Mouse (Mus musculus): ENCODE measurements around the gene Coro1a. TPM values are rescaled to one million over a fixed set of nuclear protein-coding genes. Genes with fewer than 3 reads are reported as not detected.

The Coro1a gene
- polyA plus RNA-seq, 1 experiment from 2014 or later = 55.5 TPM

GRCm38 (mm10) chr7:126701559-126702357, 5.8 kb downstream of the Coro1a start:
- peak overlapping the region; percentile 38 for H3K4me2 ChIP-seq (ENCODE audit: low read depth, low read length)
- ATAC-seq (ENCODE audit: insufficient read depth, low FRiP score) = no peak
- H3K4me1 ChIP-seq (ENCODE audit: control insufficient read depth, insufficient read depth, low read length) = peaks cover 20% of the 10 kb centered on the region
- H3K9me3 ChIP-seq (replicated peaks; ENCODE audit: control insufficient read depth, low read length) = no peaks in the 10 kb centered on the region
- WGBS = 54% methylated on average over 24 of the region's 24 CpGs
- H3K27ac ChIP-seq (ENCODE audit: low read length) = peak overlapping the region; percentile 15; the same call in 1 of the 2 replicates
- H3K9ac ChIP-seq (ENCODE audit: low read length) = peak overlapping the region; percentile 18; the same call in 1 of the 2 replicates
- H3K4me3 ChIP-seq (replicated peaks; ENCODE audit: low read length) = peak overlapping the region; percentile 8; the same call in 1 of the 2 replicates
- peaks cover 10% of the 10 kb centered on the region; the same call in 1 of the 2 replicates for H3K27me3 ChIP-seq (ENCODE audit: control insufficient read depth, insufficient read depth, low read length)
- H3K36me3 ChIP-seq (ENCODE audit: control insufficient read depth, insufficient read depth, low read length) = no peaks in the 10 kb centered on the region

- Histone ChIP-seq H3K27ac (ENCODE audit: low read length) (no peak overlapping the region), H3K9me3 (replicated peaks; ENCODE audit: control insufficient read depth, low read length) (no peaks in the 10 kb centered on the region), H3K4me3 (replicated peaks; ENCODE audit: low read length) (no peak overlapping the region; the same call in 1 of the 2 replicates), H3K9ac (ENCODE audit: low read length) (no peak overlapping the region; the same call in 1 of the 2 replicates), H3K36me3 (ENCODE audit: control insufficient read depth, insufficient read depth, low read length) (no peaks in the 10 kb centered on the region), H3K4me2 (ENCODE audit: low read depth, low read length) (peak overlapping the region; percentile 38), H3K27me3 (ENCODE audit: control insufficient read depth, insufficient read depth, low read length) (peaks cover 10% of the 10 kb centered on the region; the same call in 1 of the 2 replicates), H3K4me1 (ENCODE audit: control insufficient read depth, insufficient read depth, low read length) (peaks cover 24% of the 10 kb centered on the region)
- peak; percentile 42; the same call in 1 of the 2 replicates for ATAC-seq (ENCODE audit: insufficient read depth, low FRiP score)
- WGBS = under 1% methylated on average over 11 of the region's 11 CpGs
Measured at GRCm38 (mm10) chr7:126701070-126701469, 6.5 kb downstream of the Coro1a start.

GRCm38 (mm10) chr7:126700063-126701015, 7.2 kb downstream of the Coro1a start:
- Histone ChIP-seq H3K4me3 (replicated peaks; ENCODE audit: low read length) (no peak overlapping the region), H3K9ac (ENCODE audit: low read length) (no peak overlapping the region), H3K27me3 (ENCODE audit: control insufficient read depth, insufficient read depth, low read length) (peaks cover 10% of the 10 kb centered on the region; the same call in 1 of the 2 replicates), H3K27ac (ENCODE audit: low read length) (no peak overlapping the region), H3K36me3 (ENCODE audit: control insufficient read depth, insufficient read depth, low read length) (no peaks in the 10 kb centered on the region), H3K4me2 (ENCODE audit: low read depth, low read length) (peak overlapping the region; percentile 38; the same call in 1 of the 2 replicates), H3K4me1 (ENCODE audit: control insufficient read depth, insufficient read depth, low read length) (peaks cover 24% of the 10 kb centered on the region), H3K9me3 (replicated peaks; ENCODE audit: control insufficient read depth, low read length) (no peaks in the 10 kb centered on the region)
- ATAC-seq (ENCODE audit: insufficient read depth, low FRiP score) = peak; percentile 2; the same call in 1 of the 2 replicates
- 79% methylated on average over 25 of the region's 25 CpGs for WGBS

GRCm38 (mm10) chr7:126697838-126698237, 9.7 kb downstream of the Coro1a start:
- Histone ChIP-seq H3K9ac (ENCODE audit: low read length) (no peak overlapping the region), H3K4me3 (replicated peaks; ENCODE audit: low read length) (no peak overlapping the region), H3K4me2 (ENCODE audit: low read depth, low read length) (no peak overlapping the region), H3K4me1 (ENCODE audit: control insufficient read depth, insufficient read depth, low read length) (peaks cover 20% of the 10 kb centered on the region), H3K36me3 (ENCODE audit: control insufficient read depth, insufficient read depth, low read length) (no peaks in the 10 kb centered on the region), H3K9me3 (replicated peaks; ENCODE audit: control insufficient read depth, low read length) (no peaks in the 10 kb centered on the region), H3K27me3 (ENCODE audit: control insufficient read depth, insufficient read depth, low read length) (peaks cover 5% of the 10 kb centered on the region; the same call in 1 of the 2 replicates), H3K27ac (ENCODE audit: low read length) (no peak overlapping the region)
- no peak for ATAC-seq (ENCODE audit: insufficient read depth, low FRiP score)
- 87% methylated on average over 8 of the region's 8 CpGs for WGBS

GRCm38 (mm10) chr7:126696886-126697285, 10.7 kb downstream of the Coro1a start:
- WGBS = 80% methylated on average over 3 of the region's 3 CpGs
- Histone ChIP-seq H3K9ac (ENCODE audit: low read length) (peak overlapping the region; percentile 83; the same call in 1 of the 2 replicates), H3K27me3 (ENCODE audit: control insufficient read depth, insufficient read depth, low read length) (no peaks in the 10 kb centered on the region), H3K36me3 (ENCODE audit: control insufficient read depth, insufficient read depth, low read length) (0 out of 2 replicates have a peak, but pooled peaks cover 5% of the 10 kb centered on the region), H3K4me2 (ENCODE audit: low read depth, low read length) (peak overlapping the region; percentile 91), H3K4me1 (ENCODE audit: control insufficient read depth, insufficient read depth, low read length) (peaks cover 20% of the 10 kb centered on the region), H3K9me3 (replicated peaks; ENCODE audit: control insufficient read depth, low read length) (no peaks in the 10 kb centered on the region), H3K4me3 (replicated peaks; ENCODE audit: low read length) (peak overlapping the region; percentile 70), H3K27ac (ENCODE audit: low read length) (no peak overlapping the region)
- no peak for ATAC-seq (ENCODE audit: insufficient read depth, low FRiP score)

GRCm38 (mm10) chr7:126696303-126696702, 11.3 kb downstream of the Coro1a start:
- peaks cover 19% of the 10 kb centered on the region for H3K4me1 ChIP-seq (ENCODE audit: control insufficient read depth, insufficient read depth, low read length)
- peaks cover 9% of the 10 kb centered on the region; the same call in 1 of the 2 replicates for H3K36me3 ChIP-seq (ENCODE audit: control insufficient read depth, insufficient read depth, low read length)
- H3K9me3 ChIP-seq (replicated peaks; ENCODE audit: control insufficient read depth, low read length) = no peaks in the 10 kb centered on the region
- 0 out of 2 replicates have a peak, but pooled peaks have one; percentile 3 for ATAC-seq (ENCODE audit: insufficient read depth, low FRiP score)
- H3K9ac ChIP-seq (ENCODE audit: low read length) = peak overlapping the region; percentile 83
- H3K27ac ChIP-seq (ENCODE audit: low read length) = no peak overlapping the region
- peak overlapping the region; percentile 91 for H3K4me2 ChIP-seq (ENCODE audit: low read depth, low read length)
- 4% methylated on average over 17 of the region's 17 CpGs for WGBS
- H3K4me3 ChIP-seq (replicated peaks; ENCODE audit: low read length) = peak overlapping the region; percentile 70
- H3K27me3 ChIP-seq (ENCODE audit: control insufficient read depth, insufficient read depth, low read length) = no peaks in the 10 kb centered on the region

- Histone ChIP-seq H3K4me1 (ENCODE audit: control insufficient read depth, insufficient read depth, low read length) (peaks cover 14% of the 10 kb centered on the region), H3K9ac (ENCODE audit: low read length) (peak within 1 kb of the TSS; percentile 90), H3K4me2 (ENCODE audit: low read depth, low read length) (peak within 1 kb of the TSS; percentile 91), H3K27me3 (ENCODE audit: control insufficient read depth, insufficient read depth, low read length) (no peaks in the 10 kb centered on the region), H3K27ac (ENCODE audit: low read length) (peak within 1 kb of the TSS; percentile 96), H3K4me3 (replicated peaks; ENCODE audit: low read length) (peak within 1 kb of the TSS; percentile 70), H3K9me3 (replicated peaks; ENCODE audit: control insufficient read depth, low read length) (no peaks in the 10 kb centered on the region), H3K36me3 (ENCODE audit: control insufficient read depth, insufficient read depth, low read length) (peaks cover 12% of the 10 kb centered on the region; the same call in 1 of the 2 replicates)
- ATAC-seq (ENCODE audit: insufficient read depth, low FRiP score) = peak; percentile 96
- under 1% methylated on average over 40 of the region's 40 CpGs for WGBS
Measured at GRCm38 (mm10) chr7:126695631-126696207, 11.9 kb downstream of the Coro1a start, which contains the start of gene Slx1b. Gene Slx1b, minus strand, starts transcription at chr7:126695784.

GRCm38 (mm10) chr7:126695210-126695611, 12.4 kb downstream of the Coro1a start, which contains the start of gene Bola2:
Gene Bola2, plus strand, starts transcription at chr7:126695401.
- WGBS = under 1% methylated on average over 31 of the region's 31 CpGs
- H3K27me3 ChIP-seq (ENCODE audit: control insufficient read depth, insufficient read depth, low read length) = no peaks in the 10 kb centered on the region
- peak within 1 kb of the TSS; percentile 70 for H3K4me3 ChIP-seq (replicated peaks; ENCODE audit: low read length)
- peak within 1 kb of the TSS; percentile 96 for H3K27ac ChIP-seq (ENCODE audit: low read length)
- peak; percentile 78 for ATAC-seq (ENCODE audit: insufficient read depth, low FRiP score)
- H3K9me3 ChIP-seq (replicated peaks; ENCODE audit: control insufficient read depth, low read length) = no peaks in the 10 kb centered on the region
- peak within 1 kb of the TSS; percentile 90 for H3K9ac ChIP-seq (ENCODE audit: low read length)
- peaks cover 14% of the 10 kb centered on the region for H3K4me1 ChIP-seq (ENCODE audit: control insufficient read depth, insufficient read depth, low read length)
- H3K4me2 ChIP-seq (ENCODE audit: low read depth, low read length) = peak within 1 kb of the TSS; percentile 91
- peaks cover 12% of the 10 kb centered on the region; the same call in 1 of the 2 replicates for H3K36me3 ChIP-seq (ENCODE audit: control insufficient read depth, insufficient read depth, low read length)

All from stomach, embryonic 16.5 days (tissue).